ENCODE assay signal across 12 mouse cellular contexts in genomic region chr3:139780054-139780453, GRCm38 (mm10).
"Had no signal": no experiment of that assay in that cellular context is flagged by ENCODE, and none has a peak within 500 bp of the region (broad histone marks: within the 10 kb centered on the region; RNA-seq: fewer than 3 reads in every experiment).

No protein-coding gene starts in this region.

- H3K9me3 ChIP-seq: liver, embryonic 12.5 days; midbrain, embryonic 13.5 days; midbrain, embryonic 15.5 days; neural tube, embryonic 13.5 days had no signal

- H3K4me1 ChIP-seq: liver, embryonic 12.5 days; midbrain, embryonic 15.5 days had no signal

- H3K27me3 ChIP-seq: liver, embryonic 12.5 days; midbrain, embryonic 13.5 days; midbrain, embryonic 15.5 days; neural tube, embryonic 13.5 days had no signal

- DNase-seq: lung, adult 18-20 months; lung, embryonic 14.5 days; lung, postnatal 10 days; lung, postnatal 4 days; right cerebral cortex, postnatal 14 days; thymus, adult 2 months; thymus, postnatal 36 days had no signal

- H3K4me3 ChIP-seq: liver, embryonic 12.5 days; midbrain, embryonic 13.5 days; midbrain, embryonic 15.5 days; neural tube, embryonic 13.5 days had no signal

- ATAC-seq: liver, embryonic 12.5 days; midbrain, embryonic 13.5 days; midbrain, embryonic 15.5 days had no signal

- H3K36me3 ChIP-seq: liver, embryonic 12.5 days; midbrain, embryonic 13.5 days; midbrain, embryonic 15.5 days; neural tube, embryonic 13.5 days had no signal

- H3K9ac ChIP-seq: liver, embryonic 12.5 days; lung, embryonic 14.5 days; midbrain, embryonic 13.5 days; midbrain, embryonic 15.5 days; neural tube, embryonic 13.5 days had no signal

- H3K4me2 ChIP-seq: liver, embryonic 12.5 days; lung, embryonic 14.5 days; midbrain, embryonic 11.5 days; midbrain, embryonic 13.5 days; midbrain, embryonic 15.5 days; neural tube, embryonic 13.5 days had no signal

- H3K27ac ChIP-seq: liver, embryonic 12.5 days; midbrain, embryonic 13.5 days; midbrain, embryonic 15.5 days; neural tube, embryonic 13.5 days had no signal
